Mouse (Mus musculus) ES-E14 (cell line): ENCODE results near the gene Lrtm2. TPM values are rescaled to one million over a fixed set of nuclear protein-coding genes. Genes with fewer than 3 reads are reported as not detected.

Experiments used
- DNase-seq: peaks from one replicate; pipeline ENCODE4 v3.0.0-alpha.2; 2013; ENCODE audit warnings: low read depth, low spot score
- H3K27ac ChIP-seq: 2 replicates; pipeline ENCODE4 v1.5.1; 2012; ENCODE audit warnings: low read depth, mild to moderate bottlenecking, low read length, moderate library complexity, mixed read lengths; ENCODE audit not compliant: poor library complexity, insufficient read depth, severe bottlenecking
- H3K36me3 ChIP-seq: 2 replicates; pipeline ENCODE4 v1.6.1; 2012; ENCODE audit warnings: mild to moderate bottlenecking, low read length, moderate library complexity, mixed read lengths; ENCODE audit not compliant: control insufficient read depth, poor library complexity, insufficient read depth, severe bottlenecking
- H3K4me1 ChIP-seq, 2 experiments: fragments of 150-350 bp in 1 of 2; sonication (generic) in 1 of 2; 2 replicates each; pipeline ENCODE4 v1.6.1; 2012; ENCODE audit warnings: low read length in 2 of 2, mild to moderate bottlenecking in 1 of 2, mixed read lengths in 1 of 2; ENCODE audit not compliant: control insufficient read depth in 2 of 2, insufficient read depth in 2 of 2, poor library complexity in 1 of 2
- H3K4me3 ChIP-seq, 2 experiments: fragments of 150-350 bp in 1 of 2; sonication (generic) in 1 of 2; 2 replicates each; pipeline ENCODE4 v1.5.1; 2012; ENCODE audit warnings: low read length in 2 of 2, low read depth in 1 of 2, mild to moderate bottlenecking in 1 of 2, mixed read lengths in 1 of 2; ENCODE audit not compliant: insufficient read depth in 1 of 2, poor library complexity in 1 of 2, severe bottlenecking in 1 of 2
- H3K9ac ChIP-seq: 2 replicates; pipeline ENCODE4 v1.6.1; 2012; ENCODE audit warnings: low read depth, mild to moderate bottlenecking, low read length, mixed read lengths; ENCODE audit not compliant: poor library complexity, insufficient read depth, severe bottlenecking
- H3K9me3 ChIP-seq: fragments of 150-350 bp; sonication (generic); 2 replicates; pipeline ENCODE4 v1.6.1; 2012; ENCODE audit warnings: low read depth, mild to moderate bottlenecking, low read length; ENCODE audit not compliant: control insufficient read depth, insufficient read depth
- CHD2 ChIP-seq: IDR thresholded peaks from 2 replicates; pipeline ENCODE4 v1.6.1; 2014; ENCODE audit warnings: mild to moderate bottlenecking, low read depth, low read length, inconsistent platforms
- HCFC1 ChIP-seq: IDR thresholded peaks from 2 replicates; pipeline ENCODE4 v1.6.1; 2012; ENCODE audit warnings: low read length, inconsistent platforms, borderline replicate concordance; ENCODE audit not compliant: insufficient read depth
- MAFK ChIP-seq: IDR thresholded peaks from 2 replicates; pipeline ENCODE4 v1.6.1; 2014; ENCODE audit warnings: mild to moderate bottlenecking, low read depth, low read length, inconsistent platforms; ENCODE audit not compliant: insufficient read depth
- ZC3H11A ChIP-seq: IDR thresholded peaks from 2 replicates; pipeline ENCODE4 v1.6.1; 2012; ENCODE audit warnings: low read depth, mild to moderate bottlenecking, inconsistent platforms, low read length, borderline replicate concordance
- ZNF384 ChIP-seq: IDR thresholded peaks from 2 replicates; pipeline ENCODE4 v1.6.1; 2012; ENCODE audit warnings: low read depth, low read length, inconsistent platforms
- in situ Hi-C, 2 experiments: fragments of 600-800 bp; cut with MboI; formaldehyde crosslinking; loops; one replicate each; pipeline ENCODE4 v1.15.1; 2025; ENCODE audit warnings: low sequenced_read_pairs in 2 of 2, inconsistent platforms in 1 of 2; ENCODE audit not compliant: unreplicated experiment in 2 of 2
- total RNA-seq: library from RNA; depleted of rRNA; stranded (reverse); fragments of 300-350 nt; gene quantifications from 2 replicates; pipeline ENCODE4 v1.2.3, GENCODE M21; 2012; rRNA removed

Gene Lrtm2
- 1.3 and 1.5 TPM in 2 replicates for total RNA-seq

GRCm38 (mm10) chr6:119330506-119330905 is at the start of gene Lrtm2:
Gene Lrtm2 (minus strand): TSS chr6:119330766.
- peak within 1 kb of the TSS; percentile 12; the same call in 1 of the 2 replicates for H3K9ac ChIP-seq
- no peak for DNase-seq
- in situ Hi-C loops, result loop anchor here in 1 of 2 experiments (5.0 kb wide), 1 partner anchor 108 kb away; no protein-coding TSS in a partner anchor
- no peak within 1 kb of the TSS for H3K27ac ChIP-seq
- peaks cover 2 to 40% of the 10 kb centered on the region in 2 experiments; a peak in 3 of 4 replicates for H3K4me1 ChIP-seq
- peak within 1 kb of the TSS; percentile 65 to 66 for H3K4me3 ChIP-seq
- H3K36me3 ChIP-seq, result no peaks in the 10 kb centered on the region
- H3K9me3 ChIP-seq, result no peaks in the 10 kb centered on the region
- TF ChIP-seq CHD2 (no peak), MAFK (no peak), ZNF384 (no peak), HCFC1 (no peak), ZC3H11A (no peak)

GRCm38 (mm10) chr6:119378631-119379030 is 48.1 kb upstream of the Lrtm2 start:
- no peaks in the 10 kb centered on the region for H3K9me3 ChIP-seq
- in situ Hi-C loops, result no loop called here

GRCm38 (mm10) chr6:119377613-119378012 is 47.0 kb upstream of the Lrtm2 start:
- DNase-seq, result no peak
- no peak for TF ChIP-seq MAFK
- TF ChIP-seq HCFC1, result no peak
- no peak for TF ChIP-seq ZC3H11A
- TF ChIP-seq ZNF384, result no peak
- no peak for TF ChIP-seq CHD2
- H3K27ac ChIP-seq, result no peak overlapping the region
- peaks cover 0 to 4% of the 10 kb centered on the region in 2 experiments; a peak in 1 of 4 replicates for H3K4me1 ChIP-seq
- no peak overlapping the region for H3K4me3 ChIP-seq
- in situ Hi-C loops, result no loop called here
- H3K9ac ChIP-seq, result no peak overlapping the region
- no peaks in the 10 kb centered on the region for H3K9me3 ChIP-seq
- no peaks in the 10 kb centered on the region for H3K36me3 ChIP-seq

More at GRCm38 (mm10) chr6:119378631-119379030, 48.1 kb upstream of the Lrtm2 start:
- H3K9ac ChIP-seq, result no peak overlapping the region
- peaks cover 0 to 4% of the 10 kb centered on the region in 2 experiments; a peak in 1 of 4 replicates for H3K4me1 ChIP-seq
- no peak overlapping the region for H3K27ac ChIP-seq
- DNase-seq, result no peak
- no peaks in the 10 kb centered on the region for H3K36me3 ChIP-seq
- no peak overlapping the region for H3K4me3 ChIP-seq
- TF ChIP-seq CHD2 (no peak), HCFC1 (no peak), MAFK (no peak), ZC3H11A (no peak), ZNF384 (no peak)

GRCm38 (mm10) chr6:119375035-119375434 is 44.5 kb upstream of the Lrtm2 start:
- peaks cover 0 to 4% of the 10 kb centered on the region in 2 experiments; a peak in 1 of 4 replicates for H3K4me1 ChIP-seq
- H3K27ac ChIP-seq, result no peak overlapping the region
- no peaks in the 10 kb centered on the region for H3K9me3 ChIP-seq
- in situ Hi-C loops, result no loop called here
- no peak overlapping the region for H3K9ac ChIP-seq
- DNase-seq, result no peak
- H3K36me3 ChIP-seq, result peaks cover 2% of the 10 kb centered on the region
- no peak for TF ChIP-seq MAFK
- H3K4me3 ChIP-seq, result no peak overlapping the region

- DNase-seq, result no peak
Observed at GRCm38 (mm10) chr6:119373000-119373705, 42.6 kb upstream of the Lrtm2 start.

More at GRCm38 (mm10) chr6:119373000-119373705, 42.6 kb upstream of the Lrtm2 start:
- TF ChIP-seq ZNF384 (no peak), ZC3H11A (no peak), HCFC1 (no peak), MAFK (no peak), CHD2 (no peak)
- peaks cover 3% of the 10 kb centered on the region for H3K36me3 ChIP-seq
- no peak overlapping the region for H3K27ac ChIP-seq
- no peaks in the 10 kb centered on the region for H3K9me3 ChIP-seq
- H3K4me1 ChIP-seq, result peaks cover 0 to 4% of the 10 kb centered on the region in 2 experiments; a peak in 1 of 4 replicates
- no peak overlapping the region for H3K4me3 ChIP-seq
- in situ Hi-C loops, result no loop called here
- no peak overlapping the region for H3K9ac ChIP-seq
